Mouse (Mus musculus): ENCODE measurements around the gene Mbd3.

DNA sequence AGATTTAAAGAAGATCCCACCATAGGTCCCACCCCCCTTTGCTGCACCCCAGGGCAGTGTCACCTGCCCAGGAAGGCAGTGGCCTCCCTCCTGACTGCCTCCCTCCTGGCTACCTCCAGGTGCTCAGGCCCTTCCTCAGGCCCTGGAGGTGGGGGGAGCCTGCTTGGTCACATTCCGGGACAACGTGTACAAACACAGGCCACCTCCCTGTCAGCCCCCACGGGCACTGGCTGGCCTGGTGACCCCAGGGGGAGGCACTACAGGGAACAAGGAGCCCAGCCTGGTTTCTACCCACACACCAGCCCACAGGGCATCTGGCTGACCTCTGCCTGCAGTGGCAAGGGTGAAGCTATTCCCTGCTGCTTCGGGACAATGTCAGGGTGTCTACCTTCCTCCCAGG lies 38.6 kb upstream of the Mbd3 start:
- TF ChIP-seq GATA2 (IDR thresholded peaks at IDR 0.05; ENCODE audit: borderline replicate concordance, low read depth, low read length) = no peak
- no peak for TF ChIP-seq CTCF (IDR thresholded peaks at IDR 0.05; ENCODE audit: low read depth, low read length)
- TF ChIP-seq GATA1 (IDR thresholded peaks at IDR 0.05; ENCODE audit: borderline replicate concordance, low read length) = no peak
